Comparison of ENCODE assay signal across 10 mouse cellular contexts in genomic region chr8:88316139-88316931, GRCm38 (mm10). TPM values are rescaled to one million over a fixed set of nuclear protein-coding genes. Genes with fewer than 3 reads are reported as not detected.
DNase-seq lines count a peak whose midpoint lies in the region; ATAC-seq and TF ChIP-seq lines count a peak whose summit lies in the region.
"Had no signal": no experiment of that assay in that cellular context is flagged by ENCODE, and none has a peak within 500 bp of the region (broad histone marks: within the 10 kb centered on the region; RNA-seq: fewer than 3 reads in every experiment).

No protein-coding gene starts in this region.

- H3K27ac ChIP-seq in forebrain, embryonic 11.5 days (ENCODE audit: low read depth, low read length) = no peak overlapping the region
- H3K27ac ChIP-seq in forebrain, embryonic 10.5 days = no peak overlapping the region
- no peak overlapping the region for H3K27ac ChIP-seq in forebrain, embryonic 14.5 days (ENCODE audit: low read depth, low read length)
- peak overlapping the region; percentile 29; the same call in 1 of the 2 replicates for H3K27ac ChIP-seq in hindbrain, embryonic 16.5 days (ENCODE audit: low read depth, low read length)
- H3K27ac ChIP-seq in lung, embryonic 14.5 days (ENCODE audit: low read depth) = peak overlapping the region; percentile 83
- H3K27ac ChIP-seq in thymus, adult 2 months (ENCODE audit: control insufficient read depth, insufficient read depth, low read length) = no peak overlapping the region
- H3K27ac ChIP-seq: midbrain, embryonic 12.5 days had no signal

- H3K9ac ChIP-seq in forebrain, embryonic 11.5 days (ENCODE audit: low read length) = no peak overlapping the region
- no peak overlapping the region for H3K9ac ChIP-seq in forebrain, embryonic 14.5 days (ENCODE audit: low read length)
- H3K9ac ChIP-seq in hindbrain, embryonic 16.5 days (ENCODE audit: low read depth, low read length) = no peak overlapping the region
- H3K9ac ChIP-seq in lung, embryonic 14.5 days = no peak overlapping the region
- H3K9ac ChIP-seq: midbrain, embryonic 12.5 days had no signal

- no peaks in the 10 kb centered on the region for H3K4me1 ChIP-seq in forebrain, embryonic 11.5 days (replicated peaks; ENCODE audit: control insufficient read depth, insufficient read depth, low read length)
- peaks cover 13% of the 10 kb centered on the region for H3K4me1 ChIP-seq in forebrain, embryonic 10.5 days
- no peaks in the 10 kb centered on the region; the same call in 1 of the 2 replicates for H3K4me1 ChIP-seq in forebrain, embryonic 14.5 days (ENCODE audit: control insufficient read depth, insufficient read depth, low read length)
- H3K4me1 ChIP-seq in hindbrain, embryonic 16.5 days (ENCODE audit: control insufficient read depth, insufficient read depth, low read depth, low read length) = peaks cover 8% of the 10 kb centered on the region
- peaks cover 8% of the 10 kb centered on the region for H3K4me1 ChIP-seq in lung, embryonic 14.5 days (ENCODE audit: insufficient read depth)
- no peaks in the 10 kb centered on the region for H3K4me1 ChIP-seq in thymus, adult 2 months (replicated peaks; ENCODE audit: control insufficient read depth, insufficient read depth, low read length)
- H3K4me1 ChIP-seq: midbrain, embryonic 12.5 days had no signal

- H3K27me3 ChIP-seq in forebrain, embryonic 11.5 days (ENCODE audit: control insufficient read depth, insufficient read depth, low read length) = no peaks in the 10 kb centered on the region
- no peaks in the 10 kb centered on the region for H3K27me3 ChIP-seq in forebrain, embryonic 10.5 days (ENCODE audit: poor library complexity, severe bottlenecking)
- no peaks in the 10 kb centered on the region for H3K27me3 ChIP-seq in forebrain, embryonic 14.5 days (replicated peaks; ENCODE audit: control insufficient read depth, insufficient read depth, low read length)
- no peaks in the 10 kb centered on the region for H3K27me3 ChIP-seq in hindbrain, embryonic 16.5 days (replicated peaks; ENCODE audit: control insufficient read depth, insufficient read depth, low read length)
- no peaks in the 10 kb centered on the region for H3K27me3 ChIP-seq in lung, embryonic 14.5 days (ENCODE audit: insufficient read depth, low read length)
- no peaks in the 10 kb centered on the region for H3K27me3 ChIP-seq in thymus, adult 2 months (ENCODE audit: control insufficient read depth, insufficient read depth, low read length)
- H3K27me3 ChIP-seq: midbrain, embryonic 12.5 days had no signal

- no peak overlapping the region for H3K4me3 ChIP-seq in forebrain, embryonic 11.5 days (ENCODE audit: low read depth, low read length)
- no peak overlapping the region for H3K4me3 ChIP-seq in forebrain, embryonic 10.5 days
- H3K4me3 ChIP-seq in forebrain, embryonic 14.5 days (ENCODE audit: low read depth, low read length) = no peak overlapping the region
- H3K4me3 ChIP-seq in hindbrain, embryonic 16.5 days (ENCODE audit: low read length) = no peak overlapping the region
- no peak overlapping the region for H3K4me3 ChIP-seq in lung, embryonic 14.5 days (ENCODE audit: low read depth, low read length)
- H3K4me3 ChIP-seq in thymus, adult 2 months (ENCODE audit: control insufficient read depth, insufficient read depth, low read length) = no peak overlapping the region
- H3K4me3 ChIP-seq: erythroblast, embryonic 14.5 days; midbrain, embryonic 12.5 days had no signal

- no peak for ATAC-seq in forebrain, embryonic 11.5 days (replicated peaks; ENCODE audit: low FRiP score)
- ATAC-seq in forebrain, embryonic 14.5 days = peak; percentile 68
- ATAC-seq in hindbrain, embryonic 16.5 days = peak; percentile 83
- peak; percentile 92 for ATAC-seq in lung, embryonic 14.5 days (ENCODE audit: insufficient read depth)

- no peak for TF ChIP-seq POLR2A in thymus, adult 2 months (IDR thresholded peaks at IDR 0.05; ENCODE audit: control insufficient read depth, extremely low read depth, insufficient read depth, low read length, poor library complexity)

- H3K9me3 ChIP-seq in forebrain, embryonic 11.5 days (ENCODE audit: control insufficient read depth, low read length) = no peaks in the 10 kb centered on the region
- H3K9me3 ChIP-seq in forebrain, embryonic 10.5 days = no peaks in the 10 kb centered on the region
- no peaks in the 10 kb centered on the region for H3K9me3 ChIP-seq in forebrain, embryonic 14.5 days (replicated peaks; ENCODE audit: control insufficient read depth, low read length)
- H3K9me3 ChIP-seq in hindbrain, embryonic 16.5 days (ENCODE audit: control insufficient read depth, low read length) = no peaks in the 10 kb centered on the region
- H3K9me3 ChIP-seq in lung, embryonic 14.5 days (ENCODE audit: low read depth, low read length) = no peaks in the 10 kb centered on the region
- H3K9me3 ChIP-seq: midbrain, embryonic 12.5 days had no signal

- H3K4me2 ChIP-seq in forebrain, embryonic 11.5 days (ENCODE audit: low read depth, low read length, severe bottlenecking) = no peak overlapping the region
- H3K4me2 ChIP-seq in forebrain, embryonic 14.5 days (ENCODE audit: low read length) = no peak overlapping the region
- no peak overlapping the region for H3K4me2 ChIP-seq in hindbrain, embryonic 16.5 days (ENCODE audit: low read length)
- no peak overlapping the region for H3K4me2 ChIP-seq in lung, embryonic 14.5 days
- H3K4me2 ChIP-seq: midbrain, embryonic 12.5 days had no signal

- WGBS in forebrain, embryonic 11.5 days = 69% methylated on average over 8 of the region's 8 CpGs
- 75% methylated on average over 8 of the region's 8 CpGs for WGBS in forebrain, embryonic 10.5 days
- 47% methylated on average over 8 of the region's 8 CpGs for WGBS in forebrain, embryonic 14.5 days
- 51% methylated on average over 8 of the region's 8 CpGs for WGBS in hindbrain, embryonic 16.5 days
- WGBS in lung, embryonic 14.5 days = 29% methylated on average over 8 of the region's 8 CpGs
- WGBS in thymus, adult 2 months = 92% methylated on average over 8 of the region's 8 CpGs

- no peaks in the 10 kb centered on the region for H3K36me3 ChIP-seq in forebrain, embryonic 11.5 days (ENCODE audit: control insufficient read depth, insufficient read depth, low read length)
- H3K36me3 ChIP-seq in forebrain, embryonic 10.5 days (replicated peaks) = no peaks in the 10 kb centered on the region
- H3K36me3 ChIP-seq in forebrain, embryonic 14.5 days (ENCODE audit: control insufficient read depth, insufficient read depth, low read length) = no peaks in the 10 kb centered on the region
- H3K36me3 ChIP-seq in hindbrain, embryonic 16.5 days (ENCODE audit: control insufficient read depth, insufficient read depth, low read length) = no peaks in the 10 kb centered on the region
- no peaks in the 10 kb centered on the region for H3K36me3 ChIP-seq in lung, embryonic 14.5 days (ENCODE audit: insufficient read depth)
- peaks cover 15% of the 10 kb centered on the region for H3K36me3 ChIP-seq in thymus, adult 2 months (ENCODE audit: control insufficient read depth, insufficient read depth, low read length)
- H3K36me3 ChIP-seq: midbrain, embryonic 12.5 days had no signal

- TF ChIP-seq CTCF in lung, embryonic 14.5 days (IDR thresholded peaks at IDR 0.05; ENCODE audit: low read depth) = peak; percentile 31
- TF ChIP-seq CTCF in thymus, adult 2 months (IDR thresholded peaks at IDR 0.05; ENCODE audit: borderline replicate concordance, control insufficient read depth, extremely low read depth, insufficient read depth, low read length, poor library complexity) = no peak

- DNase-seq in forebrain, embryonic 11.5 days (ENCODE audit: low spot score) = peak; percentile 44
- DNase-seq in forebrain, embryonic 10.5 days (ENCODE audit: extremely low spot score, low spot score) = no peak
- DNase-seq in 3134 (ENCODE audit: extremely low read depth, insufficient read length, low spot score) = peak; percentile 47
- DNase-seq in forebrain, embryonic 14.5 days (ENCODE audit: low spot score) = peak; percentile 82
- DNase-seq in lung, embryonic 14.5 days = peak; percentile 94
- peak; percentile 18 to 52 for DNase-seq in urinary bladder, postnatal 36 days (ENCODE audit: low spot score in 2 of 2)
- DNase-seq in thymus, adult 2 months = no peak

RNA-seq across cellular contexts. Expression of gene Adcy7, which starts 44.1 kb away (rescaled TPM):
- 3.0 and 3.4 TPM in 2 replicates for polyA plus RNA-seq in forebrain, embryonic 11.5 days (2014; fragmentation: Nextera tagmentation; extraction: Ambion mirVana)
- polyA plus RNA-seq in forebrain, embryonic 10.5 days (2016; fragmentation: Nextera tagmentation; extraction: Ambion mirVana) = 3.1 and 4.0 TPM in 2 replicates
- 1.1 and 1.3 TPM in 2 replicates for polyA plus RNA-seq in forebrain, embryonic 14.5 days (2014; fragmentation: Nextera tagmentation; extraction: Ambion mirVana)
- 7.0 and 8.3 TPM in 2 replicates for polyA plus RNA-seq in hindbrain, embryonic 16.5 days (2015; fragmentation: Nextera tagmentation; extraction: Ambion mirVana)
- polyA plus RNA-seq in lung, embryonic 14.5 days (2014; fragmentation: Nextera tagmentation; extraction: Ambion mirVana) = 11.3 and 12.4 TPM in 2 replicates
- 61.7 and 63.7 TPM in 2 replicates for polyA plus RNA-seq in thymus, adult 2 months (2012; rRNA removed)

RNA-seq across cellular contexts. Expression of gene Brd7, which starts 45.7 kb away (rescaled TPM):
- 81.9 and 99.8 TPM in 2 replicates for polyA plus RNA-seq in forebrain, embryonic 11.5 days (2014; fragmentation: Nextera tagmentation; extraction: Ambion mirVana)
- 78.7 and 87.8 TPM in 2 replicates for polyA plus RNA-seq in forebrain, embryonic 10.5 days (2016; fragmentation: Nextera tagmentation; extraction: Ambion mirVana)
- polyA plus RNA-seq in forebrain, embryonic 14.5 days (2014; fragmentation: Nextera tagmentation; extraction: Ambion mirVana) = 48.0 and 57.8 TPM in 2 replicates
- polyA plus RNA-seq in hindbrain, embryonic 16.5 days (2015; fragmentation: Nextera tagmentation; extraction: Ambion mirVana) = 37.6 and 58.2 TPM in 2 replicates
- polyA plus RNA-seq in lung, embryonic 14.5 days (2014; fragmentation: Nextera tagmentation; extraction: Ambion mirVana) = 87.3 and 89.6 TPM in 2 replicates
- polyA plus RNA-seq in thymus, adult 2 months (2012; rRNA removed) = 27.9 and 34.6 TPM in 2 replicates

Comparison
In these comparisons a context has a peak if more than half of its experiments do, and no peak if none do; other contexts are left out.
1. DNase-seq: peak in forebrain, embryonic 11.5 days (single experiment), 3134 (single experiment), forebrain, embryonic 14.5 days (single experiment), lung, embryonic 14.5 days (single experiment) and urinary bladder, postnatal 36 days (2 of 2); none in forebrain, embryonic 10.5 days (single experiment) and thymus, adult 2 months (single experiment).
2. H3K27ac ChIP-seq: peak in hindbrain, embryonic 16.5 days (single experiment) and lung, embryonic 14.5 days (single experiment); none in forebrain, embryonic 11.5 days (single experiment), forebrain, embryonic 10.5 days (single experiment), forebrain, embryonic 14.5 days (single experiment) and thymus, adult 2 months (single experiment).